Mouse (Mus musculus): ENCODE measurements around the gene Sirt1.

DNA sequence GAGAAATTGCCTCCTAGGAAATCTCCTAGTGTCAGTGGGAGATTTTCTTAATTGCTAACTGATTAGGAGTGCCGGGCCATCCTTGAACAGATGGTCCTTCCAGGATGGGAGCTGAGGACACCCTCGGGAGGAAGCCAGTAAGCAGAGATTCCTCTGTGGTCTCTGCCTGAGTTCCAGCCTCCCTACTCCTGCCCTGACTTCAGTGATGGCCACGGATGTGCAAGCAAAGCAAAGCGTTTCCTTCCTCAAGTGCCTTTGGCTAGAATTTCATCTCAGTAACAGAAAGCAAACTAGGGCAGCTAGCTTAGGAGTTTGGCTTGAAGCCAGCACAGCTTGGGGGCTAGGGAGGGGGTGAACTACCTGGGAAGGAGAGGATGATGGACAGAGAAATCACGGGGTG lies 35.6 kb upstream of the Sirt1 start:
- TF ChIP-seq GATA1 (IDR thresholded peaks at IDR 0.05; ENCODE audit: low read length): no peak
- TF ChIP-seq TAL1 (IDR thresholded peaks at IDR 0.05; ENCODE audit: low read length): no peak

Data from erythroblast, embryonic 14.5 days (primary cell).